Mouse (Mus musculus): ENCODE measurements around the gene Pbxip1.

The Pbxip1 gene

GRCm38 (mm10) chr3:89435041-89435440 lies 1.5 kb upstream of the Pbxip1 start:
- DNase-seq, result no peak

GRCm38 (mm10) chr3:89437269-89437668 lies 763 bp downstream of the Pbxip1 start:
- peak; percentile 34 for DNase-seq

GRCm38 (mm10) chr3:89440691-89441090 lies 4.2 kb downstream of the Pbxip1 start:
- no peak for DNase-seq

GRCm38 (mm10) chr3:89448720-89449537 lies 12.4 kb downstream of the Pbxip1 start:
- DNase-seq, result no peak

- peak; percentile 78 for DNase-seq
These were observed 13.0 kb downstream of the Pbxip1 start for GRCm38 (mm10) chr3:89449541-89449940.

- DNase-seq, result peak; percentile 60
These were observed 15.4 kb downstream of the Pbxip1 start for GRCm38 (mm10) chr3:89451916-89452315.

GRCm38 (mm10) chr3:89454401-89455177 lies 18.1 kb downstream of the Pbxip1 start, which contains the start of gene Pmvk:
TSS of gene Pmvk (plus strand) at chr3:89454541.
- no peak for DNase-seq

- DNase-seq, result no peak
These were observed 19.3 kb downstream of the Pbxip1 start for GRCm38 (mm10) chr3:89455786-89456285.

GRCm38 (mm10) chr3:89456726-89457665 lies 20.5 kb downstream of the Pbxip1 start:
- peak; percentile 84 for DNase-seq

- DNase-seq, result peak; percentile 35
These were observed 22.0 kb downstream of the Pbxip1 start for GRCm38 (mm10) chr3:89458372-89458964.

GRCm38 (mm10) chr3:89458965-89459807 lies 22.7 kb downstream of the Pbxip1 start:
- DNase-seq, result peak; percentile 94

- DNase-seq, result no peak
These were observed 31.8 kb downstream of the Pbxip1 start for GRCm38 (mm10) chr3:89468268-89468667.

- DNase-seq, result no peak
These were observed 35.8 kb downstream of the Pbxip1 start for GRCm38 (mm10) chr3:89472280-89472679.

GRCm38 (mm10) chr3:89473838-89474237 lies 37.3 kb downstream of the Pbxip1 start:
- DNase-seq, result no peak

GRCm38 (mm10) chr3:89479055-89479454 lies 42.5 kb downstream of the Pbxip1 start:
- no peak for DNase-seq

GRCm38 (mm10) chr3:89481488-89481887 lies 45.0 kb downstream of the Pbxip1 start:
- peak; percentile 60 for DNase-seq

GRCm38 (mm10) chr3:89482249-89482648 lies 45.7 kb downstream of the Pbxip1 start:
- no peak for DNase-seq

GRCm38 (mm10) chr3:89484766-89485524 lies 48.4 kb downstream of the Pbxip1 start:
- DNase-seq, result peak; percentile 83

GRCm38 (mm10) chr3:89486111-89486510 lies 49.6 kb downstream of the Pbxip1 start:
- no peak for DNase-seq
